Comparison of ENCODE assay signal across 8 mouse cellular contexts in genomic region chr14:11307079-11307478, GRCm38 (mm10). TPM values are rescaled to one million over a fixed set of nuclear protein-coding genes. Genes with fewer than 3 reads are reported as not detected.
DNase-seq lines count a peak whose midpoint lies in the region; ATAC-seq lines count a peak whose summit lies in the region.
"Had no signal": no experiment of that assay in that cellular context is flagged by ENCODE, and none has a peak within 500 bp of the region (broad histone marks: within the 10 kb centered on the region; RNA-seq: fewer than 3 reads in every experiment).

No protein-coding gene starts in this region.

- H3K9me3 ChIP-seq in kidney, embryonic 16.5 days (ENCODE audit: low read length) = no peaks in the 10 kb centered on the region
- no peaks in the 10 kb centered on the region for H3K9me3 ChIP-seq in forebrain, embryonic 10.5 days
- H3K9me3 ChIP-seq: embryonic facial prominence, embryonic 15.5 days had no signal

- no peak overlapping the region for H3K4me2 ChIP-seq in kidney, embryonic 16.5 days (replicated peaks; ENCODE audit: low read depth, low read length)
- H3K4me2 ChIP-seq: embryonic facial prominence, embryonic 15.5 days had no signal

- 31% methylated on average over 2 of the region's 2 CpGs for WGBS in kidney, embryonic 16.5 days
- WGBS in forebrain, embryonic 10.5 days = 43% methylated on average over 2 of the region's 2 CpGs

- no peak overlapping the region for H3K27ac ChIP-seq in kidney, embryonic 16.5 days (ENCODE audit: low read length)
- no peak overlapping the region for H3K27ac ChIP-seq in forebrain, embryonic 10.5 days
- H3K27ac ChIP-seq: embryonic facial prominence, embryonic 15.5 days had no signal

- no peaks in the 10 kb centered on the region for H3K36me3 ChIP-seq in kidney, embryonic 16.5 days (ENCODE audit: insufficient read depth, low read length)
- H3K36me3 ChIP-seq in forebrain, embryonic 10.5 days (replicated peaks) = no peaks in the 10 kb centered on the region
- H3K36me3 ChIP-seq: embryonic facial prominence, embryonic 15.5 days had no signal

- no peak overlapping the region for H3K9ac ChIP-seq in kidney, embryonic 16.5 days (replicated peaks; ENCODE audit: low read length)
- H3K9ac ChIP-seq: embryonic facial prominence, embryonic 15.5 days had no signal

- peak; percentile 60 for DNase-seq in kidney, adult 9 months
- peak; percentile 17 for DNase-seq in 3T3-L1 (ENCODE audit: low read depth, low spot score)
- DNase-seq in 416B (ENCODE audit: low read depth) = peak; percentile 13
- peak; percentile 53 for DNase-seq in lung, postnatal 36 days
- DNase-seq in forebrain, embryonic 10.5 days (ENCODE audit: extremely low spot score, low spot score) = no peak

- H3K27me3 ChIP-seq in kidney, embryonic 16.5 days (ENCODE audit: insufficient read depth, low read length) = no peaks in the 10 kb centered on the region
- no peaks in the 10 kb centered on the region for H3K27me3 ChIP-seq in forebrain, embryonic 10.5 days (ENCODE audit: poor library complexity, severe bottlenecking)
- H3K27me3 ChIP-seq: embryonic facial prominence, embryonic 15.5 days had no signal

- no peak overlapping the region for H3K4me3 ChIP-seq in kidney, embryonic 16.5 days (ENCODE audit: low read length)
- H3K4me3 ChIP-seq in forebrain, embryonic 10.5 days = no peak overlapping the region
- H3K4me3 ChIP-seq: embryonic facial prominence, embryonic 15.5 days had no signal

- no peaks in the 10 kb centered on the region for H3K4me1 ChIP-seq in kidney, embryonic 16.5 days (ENCODE audit: insufficient read depth, low read length)
- H3K4me1 ChIP-seq in forebrain, embryonic 10.5 days = no peaks in the 10 kb centered on the region
- H3K4me1 ChIP-seq: embryonic facial prominence, embryonic 15.5 days had no signal

- ATAC-seq in kidney, embryonic 16.5 days (ENCODE audit: low FRiP score, low TSS enrichment) = no peak
- ATAC-seq in common myeloid progenitor, adult 5-6 weeks (replicated peaks; ENCODE audit: low read depth, poor library complexity, severe bottlenecking) = 0 out of 2 replicates have a peak, but pooled peaks have one; percentile 36

RNA-seq across cellular contexts. Expression of gene Gm3839, which starts 49.4 kb away (rescaled TPM):
- 1.6 TPM in 2 replicates for polyA plus RNA-seq in kidney, embryonic 16.5 days (2015; fragmentation: Nextera tagmentation; extraction: Ambion mirVana)
- 0.58 and 1.2 TPM in 2 replicates for total RNA-seq in common myeloid progenitor, adult 5-6 weeks (2017)
- 2.8 and 3.1 TPM in 2 replicates for polyA plus RNA-seq in forebrain, embryonic 10.5 days (2016; fragmentation: Nextera tagmentation; extraction: Ambion mirVana)
